Mouse (Mus musculus): ENCODE data around the gene Ywhah. TPM values are rescaled to one million over a fixed set of nuclear protein-coding genes. Genes with fewer than 3 reads are reported as not detected.

The Ywhah gene
- total RNA-seq (2018; cell fraction: chromatin; rRNA removed) = 100 to 1,000 TPM in 17 of 26 experiments, 10 to 100 TPM in 9; 50.8 to 209 (median 111) TPM
- total RNA-seq (2018; cell fraction: cytosol; rRNA removed) = 100 to 1,000 TPM; 225 to 402 (median 294) TPM
- total RNA-seq (2018; cell fraction: nucleus; rRNA removed) = 100 to 1,000 TPM in 25 of 26 experiments, 10 to 100 TPM in 1; 90.1 to 310 (median 159) TPM
- 285 to 859 TPM (median 563 TPM) in 3 replicates for polyA plus RNA-seq (2018)

GRCm38 (mm10) chr5:33018561-33019425, at the start of gene Ywhah:
Gene Ywhah (plus strand): TSS chr5:33018816.
- WGBS (ENCODE audit: missing documents) = under 1% methylated on average over 87 of the region's 121 CpGs
- Histone ChIP-seq H3K4me3 (ENCODE audit: inconsistent target) (peak within 1 kb of the TSS; percentile 98), H3K27ac (peak within 1 kb of the TSS; percentile 94), H3K36me3 (ENCODE audit: inconsistent target) (0 out of 2 replicates have a peak, but pooled peaks cover 5% of the 10 kb centered on the region), H3K79me2 (ENCODE audit: inconsistent target) (peaks cover 46% of the 10 kb centered on the region)

GRCm38 (mm10) chr5:32976541-32976940, 42.1 kb upstream of the Ywhah start:
- H3K4me3 ChIP-seq (ENCODE audit: inconsistent target) = no peak overlapping the region
- WGBS (ENCODE audit: missing documents) = 13% methylated on average over 4 of the region's 4 CpGs
- H3K27ac ChIP-seq = no peak overlapping the region
- H3K36me3 ChIP-seq (ENCODE audit: inconsistent target) = peaks cover 7% of the 10 kb centered on the region; the same call in 1 of the 2 replicates
- H3K79me2 ChIP-seq (ENCODE audit: inconsistent target) = no peaks in the 10 kb centered on the region

- Histone ChIP-seq H3K4me3 (ENCODE audit: inconsistent target) (no peak overlapping the region), H3K36me3 (ENCODE audit: inconsistent target) (peaks cover 7% of the 10 kb centered on the region; the same call in 1 of the 2 replicates), H3K79me2 (ENCODE audit: inconsistent target) (no peaks in the 10 kb centered on the region), H3K27ac (no peak overlapping the region)
Measured at GRCm38 (mm10) chr5:32977179-32977578, 41.4 kb upstream of the Ywhah start.

GRCm38 (mm10) chr5:32985379-32985778, 33.2 kb upstream of the Ywhah start:
- Histone ChIP-seq H3K79me2 (ENCODE audit: inconsistent target) (no peaks in the 10 kb centered on the region), H3K27ac (no peak overlapping the region), H3K36me3 (ENCODE audit: inconsistent target) (peaks cover 20% of the 10 kb centered on the region; the same call in 1 of the 2 replicates), H3K4me3 (ENCODE audit: inconsistent target) (no peak overlapping the region)
- WGBS (ENCODE audit: missing documents) = 80% methylated on average over 1 of the region's 1 CpGs

DNA sequence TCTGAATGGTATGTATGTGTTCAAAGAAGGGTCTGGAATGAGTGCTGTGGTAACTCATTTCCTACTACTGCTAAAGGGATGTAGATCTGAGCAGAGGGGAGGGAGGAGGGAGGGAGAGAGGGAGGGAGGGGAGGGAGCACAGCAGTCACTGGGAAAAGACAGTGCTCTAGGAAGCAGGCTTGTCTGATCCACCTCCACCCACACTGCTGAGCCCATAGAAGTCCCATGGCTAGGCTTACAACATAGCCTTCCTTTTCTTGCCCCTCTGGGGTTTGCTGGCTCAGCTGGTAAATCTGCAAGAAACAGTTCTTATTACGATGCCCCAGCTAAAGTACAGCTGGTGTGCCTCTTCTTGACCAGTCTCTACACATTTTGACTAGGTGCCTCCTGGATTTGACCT, 30.7 kb upstream of the Ywhah start:
- H3K27ac ChIP-seq = peak overlapping the region; percentile 32
- H3K79me2 ChIP-seq (ENCODE audit: inconsistent target) = no peaks in the 10 kb centered on the region
- H3K36me3 ChIP-seq (ENCODE audit: inconsistent target) = peaks cover 14% of the 10 kb centered on the region; the same call in 1 of the 2 replicates
- 50% methylated on average over 1 of the region's 1 CpGs for WGBS (ENCODE audit: missing documents)
- H3K4me3 ChIP-seq (ENCODE audit: inconsistent target) = no peak overlapping the region

DNA sequence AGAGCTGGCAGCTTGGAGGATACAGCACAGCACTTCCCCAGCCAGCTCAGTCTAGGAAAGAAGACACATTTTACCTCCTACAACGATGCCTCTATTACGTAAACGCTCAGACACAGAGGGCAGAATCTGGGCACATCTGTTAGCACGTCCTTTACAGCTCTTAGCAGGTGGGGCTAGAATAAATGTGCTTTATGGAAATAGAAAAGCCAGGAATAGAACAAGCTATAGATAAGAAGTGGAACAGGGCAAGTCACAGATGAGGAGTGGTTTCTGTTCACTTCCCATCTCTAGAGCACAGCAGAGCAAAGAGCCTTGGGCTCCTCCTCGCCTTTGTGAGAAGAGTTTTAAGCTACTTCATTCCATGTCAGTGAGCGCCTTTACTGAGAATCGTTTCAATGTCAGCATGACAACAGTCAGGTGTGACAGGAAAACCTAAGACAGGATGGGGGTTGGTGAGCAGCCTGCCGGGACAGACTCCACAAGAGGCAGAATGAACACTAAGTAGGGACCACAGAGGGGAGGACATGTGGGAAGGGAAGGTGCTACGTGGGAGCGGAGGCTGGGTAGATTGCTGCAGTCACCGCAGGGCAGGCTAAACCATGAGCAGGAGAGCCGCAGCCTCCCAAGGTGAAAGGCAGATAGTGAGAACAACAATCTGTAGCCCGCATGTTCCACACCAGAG, 28.5 kb upstream of the Ywhah start:
- no peak overlapping the region for H3K4me3 ChIP-seq (ENCODE audit: inconsistent target)
- no peaks in the 10 kb centered on the region for H3K79me2 ChIP-seq (ENCODE audit: inconsistent target)
- no peak overlapping the region for H3K27ac ChIP-seq
- 91% methylated on average over 13 of the region's 13 CpGs for WGBS (ENCODE audit: missing documents)
- no peaks in the 10 kb centered on the region for H3K36me3 ChIP-seq (ENCODE audit: inconsistent target)

GRCm38 (mm10) chr5:32991152-32991551, 27.5 kb upstream of the Ywhah start:
- no peak overlapping the region for H3K4me3 ChIP-seq (ENCODE audit: inconsistent target)
- no peaks in the 10 kb centered on the region for H3K79me2 ChIP-seq (ENCODE audit: inconsistent target)
- no peaks in the 10 kb centered on the region for H3K36me3 ChIP-seq (ENCODE audit: inconsistent target)
- no peak overlapping the region for H3K27ac ChIP-seq
- WGBS (ENCODE audit: missing documents) = 91% methylated on average over 8 of the region's 8 CpGs

- H3K36me3 ChIP-seq (ENCODE audit: inconsistent target) = no peaks in the 10 kb centered on the region
- H3K4me3 ChIP-seq (ENCODE audit: inconsistent target) = no peak overlapping the region
- H3K27ac ChIP-seq = no peak overlapping the region
- no peaks in the 10 kb centered on the region for H3K79me2 ChIP-seq (ENCODE audit: inconsistent target)
- WGBS (ENCODE audit: missing documents) = 71% methylated on average over 2 of the region's 2 CpGs
Measured at GRCm38 (mm10) chr5:32994471-32994870, 24.1 kb upstream of the Ywhah start.

- Histone ChIP-seq H3K27ac (no peak overlapping the region), H3K36me3 (ENCODE audit: inconsistent target) (no peaks in the 10 kb centered on the region), H3K79me2 (ENCODE audit: inconsistent target) (no peaks in the 10 kb centered on the region), H3K4me3 (ENCODE audit: inconsistent target) (no peak overlapping the region)
- WGBS (ENCODE audit: missing documents) = 69% methylated on average over 3 of the region's 4 CpGs
Measured at GRCm38 (mm10) chr5:32995756-32996155, 22.9 kb upstream of the Ywhah start.

DNA sequence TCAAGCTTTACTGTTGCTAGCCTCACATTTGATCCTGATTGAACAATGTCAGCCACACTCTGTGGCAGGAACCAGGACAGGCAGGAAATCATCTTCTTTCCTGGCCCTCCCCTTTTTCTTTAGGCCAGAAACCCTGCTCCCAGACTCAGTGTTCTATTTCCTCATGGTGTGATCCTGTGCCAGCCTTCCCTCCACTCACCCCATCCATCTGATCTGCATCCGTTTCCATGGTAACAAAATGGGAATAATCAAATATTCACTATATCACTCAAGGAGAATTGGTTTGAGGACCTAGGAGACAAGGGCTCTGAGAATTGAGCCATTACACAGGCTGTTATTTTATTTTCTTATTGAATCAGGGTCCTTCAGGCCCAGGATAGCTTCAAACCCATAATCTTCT, 22.1 kb upstream of the Ywhah start:
- Histone ChIP-seq H3K4me3 (ENCODE audit: inconsistent target) (no peak overlapping the region), H3K36me3 (ENCODE audit: inconsistent target) (no peaks in the 10 kb centered on the region), H3K79me2 (ENCODE audit: inconsistent target) (no peaks in the 10 kb centered on the region), H3K27ac (no peak overlapping the region)
- WGBS (ENCODE audit: missing documents) = 100% methylated on average over 1 of the region's 1 CpGs

DNA sequence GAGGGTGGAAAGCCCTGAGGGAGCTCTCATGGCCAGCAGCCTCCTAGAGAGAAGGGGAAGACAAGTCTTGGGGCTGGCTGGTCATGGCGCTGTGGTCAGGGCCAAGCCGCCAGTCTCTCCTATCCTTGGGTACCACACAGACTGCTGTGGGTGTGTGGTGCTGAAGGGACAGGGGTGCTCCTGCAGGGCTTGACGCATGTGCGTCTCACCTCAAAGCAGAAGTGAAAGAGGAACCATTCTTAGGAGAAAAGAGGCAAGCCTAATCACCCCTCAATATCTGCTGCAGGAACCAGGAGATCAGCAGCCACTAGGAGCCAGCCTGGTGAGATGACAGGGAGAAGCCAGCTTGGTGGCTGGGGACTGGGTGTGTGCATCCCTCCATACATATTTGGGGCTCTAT, 20.9 kb upstream of the Ywhah start:
- Histone ChIP-seq H3K36me3 (ENCODE audit: inconsistent target) (no peaks in the 10 kb centered on the region), H3K79me2 (ENCODE audit: inconsistent target) (no peaks in the 10 kb centered on the region), H3K27ac (no peak overlapping the region), H3K4me3 (ENCODE audit: inconsistent target) (no peak overlapping the region)
- WGBS (ENCODE audit: missing documents) = 3% methylated on average over 4 of the region's 4 CpGs

GRCm38 (mm10) chr5:32998783-32999182, 19.8 kb upstream of the Ywhah start:
- 98% methylated on average over 4 of the region's 4 CpGs for WGBS (ENCODE audit: missing documents)
- Histone ChIP-seq H3K79me2 (ENCODE audit: inconsistent target) (no peaks in the 10 kb centered on the region), H3K4me3 (ENCODE audit: inconsistent target) (no peak overlapping the region), H3K36me3 (ENCODE audit: inconsistent target) (no peaks in the 10 kb centered on the region), H3K27ac (no peak overlapping the region)

GRCm38 (mm10) chr5:33001111-33001510, 17.5 kb upstream of the Ywhah start:
- whole genome bisulfite sequencing (ENCODE audit: missing documents) = 96% methylated on average over 5 of the region's 5 CpGs
- no peaks in the 10 kb centered on the region for H3K36me3 ChIP-seq (ENCODE audit: inconsistent target)
- H3K27ac ChIP-seq = no peak overlapping the region
- no peak overlapping the region for H3K4me3 ChIP-seq (ENCODE audit: inconsistent target)
- H3K79me2 ChIP-seq (ENCODE audit: inconsistent target) = no peaks in the 10 kb centered on the region

DNA sequence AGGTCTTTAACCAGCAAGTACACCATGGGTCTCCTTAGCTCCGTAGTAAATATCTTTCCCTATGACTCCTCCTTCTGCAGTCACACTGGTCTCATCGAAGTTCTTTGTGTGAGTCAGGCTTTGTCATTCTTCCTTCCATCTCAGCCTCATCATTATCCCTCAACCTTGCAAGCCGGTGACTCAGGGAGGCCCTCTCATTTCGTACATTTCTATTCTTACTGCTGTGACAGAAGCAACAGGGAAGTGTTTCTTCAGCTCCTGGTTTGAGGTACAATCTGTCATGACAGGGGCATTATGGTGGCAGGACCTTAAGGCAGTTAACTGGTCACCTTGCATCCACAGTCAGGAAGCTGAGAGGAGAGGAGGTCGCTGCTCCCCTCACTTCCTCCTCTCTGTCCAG, 15.8 kb upstream of the Ywhah start:
- 48% methylated on average over 5 of the region's 5 CpGs for WGBS (ENCODE audit: missing documents)
- no peak overlapping the region for H3K4me3 ChIP-seq (ENCODE audit: inconsistent target)

DNA sequence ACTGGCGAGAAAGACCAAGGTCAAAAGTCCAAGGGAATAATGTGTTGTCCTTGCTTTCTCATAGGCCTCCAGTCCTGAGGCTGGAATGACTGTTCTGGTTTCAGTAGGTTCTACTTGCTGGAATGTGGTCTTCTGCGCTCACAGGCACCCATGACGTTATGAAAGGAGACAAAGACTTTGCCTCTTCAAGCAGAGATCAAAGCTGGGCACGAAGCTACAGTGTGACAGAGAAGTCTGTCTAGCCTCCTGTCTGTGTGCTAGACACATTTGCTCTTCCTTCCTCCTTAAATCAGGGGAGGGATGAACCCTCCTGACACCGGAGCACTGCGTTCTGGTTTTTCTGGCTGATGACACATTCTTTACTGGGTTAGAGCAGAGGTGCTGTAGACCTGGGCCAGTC, 15.1 kb upstream of the Ywhah start:
- no peaks in the 10 kb centered on the region for H3K36me3 ChIP-seq (ENCODE audit: inconsistent target)
- H3K4me3 ChIP-seq (ENCODE audit: inconsistent target) = no peak overlapping the region
- 78% methylated on average over 6 of the region's 6 CpGs for WGBS (ENCODE audit: missing documents)
- no peaks in the 10 kb centered on the region for H3K79me2 ChIP-seq (ENCODE audit: inconsistent target)
- peak overlapping the region; percentile 35; the same call in 1 of the 2 replicates for H3K27ac ChIP-seq

More for the DNA sequence above, 15.8 kb upstream of the Ywhah start:
- H3K79me2 ChIP-seq (ENCODE audit: inconsistent target) = no peaks in the 10 kb centered on the region
- H3K36me3 ChIP-seq (ENCODE audit: inconsistent target) = no peaks in the 10 kb centered on the region
- peak overlapping the region; percentile 35 for H3K27ac ChIP-seq
